ENCODE assay signal across 16 mouse cellular contexts in the genomic region with DNA sequence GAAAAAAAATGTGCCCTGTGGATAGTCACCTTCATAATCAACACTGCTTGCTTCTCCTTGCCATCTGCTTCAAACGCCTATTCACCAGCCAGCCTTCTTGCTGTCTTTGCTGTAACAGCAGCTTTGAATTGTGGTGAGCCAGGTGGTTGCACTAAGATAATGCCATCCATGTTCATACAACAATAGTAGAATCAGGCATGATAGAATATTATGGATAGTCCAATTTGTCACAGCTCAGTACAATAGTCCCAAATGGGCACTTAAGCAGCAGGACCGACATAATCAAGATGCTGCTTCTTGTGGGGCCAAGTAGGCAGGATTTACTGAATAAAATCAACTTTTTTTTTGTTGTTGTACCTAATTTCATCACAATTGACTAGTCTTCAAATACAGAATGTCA.
"Had no signal": no experiment of that assay in that cellular context is flagged by ENCODE, and none has a peak within 500 bp of the region (broad histone marks: within the 10 kb centered on the region; RNA-seq: fewer than 3 reads in every experiment).

No protein-coding gene starts in this region.

- H3K27ac ChIP-seq: kidney, embryonic 15.5 days; limb, embryonic 15.5 days; liver, embryonic 12.5 days; macrophage; stomach, postnatal 0 days had no signal

- H3K4me1 ChIP-seq: kidney, embryonic 15.5 days; limb, embryonic 15.5 days; liver, embryonic 12.5 days; megakaryocyte, embryonic 14.5 days had no signal

- H3K36me3 ChIP-seq: kidney, embryonic 15.5 days; limb, embryonic 15.5 days; liver, embryonic 12.5 days had no signal

- H3K27me3 ChIP-seq: kidney, embryonic 15.5 days; limb, embryonic 15.5 days; liver, embryonic 12.5 days; megakaryocyte, embryonic 14.5 days had no signal

- H3K4me3 ChIP-seq: kidney, embryonic 15.5 days; limb, embryonic 15.5 days; liver, embryonic 12.5 days; megakaryocyte, embryonic 14.5 days had no signal

- H3K9me3 ChIP-seq: kidney, embryonic 15.5 days; limb, embryonic 15.5 days; liver, embryonic 12.5 days; megakaryocyte, embryonic 14.5 days had no signal

- ATAC-seq: intestine, embryonic 16.5 days; liver, embryonic 12.5 days; midbrain, embryonic 16.5 days had no signal

- H3K4me2 ChIP-seq: kidney, embryonic 15.5 days; limb, embryonic 15.5 days; liver, embryonic 12.5 days; lung, embryonic 14.5 days; midbrain, embryonic 11.5 days had no signal

- H3K9ac ChIP-seq: kidney, embryonic 15.5 days; limb, embryonic 15.5 days; liver, embryonic 12.5 days; lung, embryonic 14.5 days had no signal

- DNase-seq: kidney, adult 2 months; kidney, postnatal 14 days; lung, embryonic 14.5 days; lung, postnatal 10 days; right cerebral cortex, postnatal 14 days; thymus, adult 18-20 months; thymus, postnatal 25 days had no signal
